Mouse (Mus musculus): Measurements from ENCODE around the gene Dnajc4.

- no peak for TF ChIP-seq CTCF (IDR thresholded peaks at IDR 0.05; ENCODE audit: control insufficient read depth, insufficient read depth, insufficient read length)
- no peak for TF ChIP-seq MAX (IDR thresholded peaks at IDR 0.05)
- TF ChIP-seq USF1 (IDR thresholded peaks at IDR 0.05; ENCODE audit: low read depth) = no peak
Measured at GRCm38 (mm10) chr19:6955424-6955823, 36.9 kb downstream of the Dnajc4 start.

Data from C2C12 (cell line).